Mouse (Mus musculus) thymus, adult 2 months (tissue): ENCODE data around the gene Tap1. TPM values are rescaled to one million over a fixed set of nuclear protein-coding genes. Genes with fewer than 3 reads are reported as not detected.
A peak's percentile ranks its signal among the peaks of the same experiment; 100 is the strongest.

ENCODE experiments used
- DNase-seq: peaks from one replicate; pipeline ENCODE4 v3.0.0; 2021
- H3K27ac ChIP-seq: fragments of 200-500 bp; 2 replicates; pipeline ENCODE4 v1.5.1; 2012; ENCODE audit warnings: low read length, control low read depth; ENCODE audit not compliant: control insufficient read depth, insufficient read depth
- H3K27me3 ChIP-seq: fragments of 200-500 bp; 2 replicates; pipeline ENCODE4 v1.6.1; 2012; ENCODE audit warnings: mild to moderate bottlenecking, low read length, moderate library complexity, mixed read lengths; ENCODE audit not compliant: control insufficient read depth, insufficient read depth
- H3K36me3 ChIP-seq: fragments of 200-500 bp; 2 replicates; pipeline ENCODE4 v1.6.1; 2012; ENCODE audit warnings: mild to moderate bottlenecking, low read length, moderate library complexity; ENCODE audit not compliant: control insufficient read depth, insufficient read depth
- H3K4me1 ChIP-seq: fragments of 200-500 bp; replicated peaks from 2 replicates; pipeline ENCODE4 v1.6.1; 2012; ENCODE audit warnings: low read length; ENCODE audit not compliant: control insufficient read depth, insufficient read depth
- H3K4me3 ChIP-seq: fragments of 200-500 bp; 2 replicates; pipeline ENCODE4 v1.5.1; 2012; ENCODE audit warnings: mild to moderate bottlenecking, low read length, control low read depth, moderate library complexity; ENCODE audit not compliant: control insufficient read depth, insufficient read depth
- CTCF ChIP-seq: fragments of 200-500 bp; IDR thresholded peaks from 2 replicates; pipeline ENCODE4 v1.5.1; 2012; ENCODE audit warnings: mild to moderate bottlenecking, control low read depth, low read length, moderate library complexity, borderline replicate concordance; ENCODE audit not compliant: control insufficient read depth, poor library complexity, insufficient read depth; ENCODE audit errors: extremely low read depth
- POLR2A ChIP-seq: fragments of 200-500 bp; IDR thresholded peaks from 2 replicates; pipeline ENCODE4 v1.6.1; 2012; ENCODE audit warnings: mild to moderate bottlenecking, low read length, control low read depth, moderate library complexity; ENCODE audit not compliant: control insufficient read depth, poor library complexity, insufficient read depth; ENCODE audit errors: extremely low read depth
- WGBS: fragments of 180-500 bp; shearing (Covaris S2); methylation state at CpG from one replicate; pipeline ENCODE4 v1.1.7; 2018; 5-methylcytosine and 5-hydroxymethylcytosine counted together
- polyA plus RNA-seq: library from polyadenylated mRNA; depleted of rRNA; stranded (reverse); fragments of >200 nt; gene quantifications from 2 replicates; pipeline ENCODE4 v1.2.3, GENCODE M21; 2012

Tap1 gene
- polyA plus RNA-seq, 1 experiment: 197 TPM

DNA sequence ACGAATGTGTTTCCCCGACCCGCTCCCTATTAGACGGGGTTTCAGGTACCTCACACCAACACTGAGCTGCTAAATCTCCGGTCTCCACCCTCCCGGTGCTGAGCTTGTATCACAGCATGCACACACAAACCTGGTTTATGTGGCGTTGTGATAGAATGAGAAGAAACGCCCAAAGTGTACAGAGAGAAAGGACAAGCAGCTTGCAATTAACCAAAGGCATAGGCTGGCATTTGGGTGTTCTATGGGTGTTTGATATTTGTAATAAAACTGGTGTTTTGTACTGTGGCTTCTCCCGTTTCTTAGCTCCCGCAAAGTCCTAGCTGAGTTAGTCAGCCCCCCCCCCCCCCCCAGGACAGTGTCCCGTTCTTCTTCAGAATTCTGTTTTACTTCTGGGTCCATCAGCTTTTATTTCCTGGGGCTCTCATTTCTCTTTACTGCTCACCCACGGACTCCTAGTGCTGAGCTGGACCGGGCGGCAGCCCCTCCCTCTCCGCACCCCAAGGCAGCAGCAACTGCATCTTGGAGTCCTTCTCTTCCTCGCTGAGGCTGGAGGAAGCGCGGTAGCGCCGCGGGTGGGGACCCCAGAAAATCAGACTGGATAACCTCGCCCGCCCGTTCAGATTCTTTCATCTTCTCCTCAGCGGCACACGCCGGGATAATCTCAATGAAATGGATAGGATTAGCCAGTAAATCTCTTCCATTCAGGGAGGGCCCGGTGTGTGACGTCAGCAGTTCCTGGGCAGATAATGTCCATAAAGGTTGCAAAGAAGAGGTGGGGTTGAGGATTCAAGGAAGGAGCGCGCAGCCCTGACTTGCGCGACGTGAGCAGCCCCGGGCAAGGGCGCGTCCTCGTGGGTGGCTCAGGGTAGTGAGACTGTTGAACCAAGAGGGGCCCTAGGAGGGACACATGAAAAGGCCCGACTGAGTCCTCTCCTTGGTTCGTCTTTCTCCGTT, 9.9 kb downstream of the Tap1 start, which contains the start of gene Psmb8:
Gene Psmb8 (plus strand): TSS at position 781 of the 954 bp plus-strand sequence.
- Histone ChIP-seq H3K36me3 (peaks cover 18% of the 10 kb centered on the region), H3K27me3 (no peaks in the 10 kb centered on the region), H3K4me3 (peak within 1 kb of the TSS; percentile 95), H3K4me1 (peaks cover 30% of the 10 kb centered on the region), H3K27ac (peak within 1 kb of the TSS; percentile 99)
- peak; percentile 85 for DNase-seq
- TF ChIP-seq CTCF: no peak
- TF ChIP-seq POLR2A: peak; percentile 75
- 5% methylated on average over 41 of the region's 41 CpGs for WGBS

DNA sequence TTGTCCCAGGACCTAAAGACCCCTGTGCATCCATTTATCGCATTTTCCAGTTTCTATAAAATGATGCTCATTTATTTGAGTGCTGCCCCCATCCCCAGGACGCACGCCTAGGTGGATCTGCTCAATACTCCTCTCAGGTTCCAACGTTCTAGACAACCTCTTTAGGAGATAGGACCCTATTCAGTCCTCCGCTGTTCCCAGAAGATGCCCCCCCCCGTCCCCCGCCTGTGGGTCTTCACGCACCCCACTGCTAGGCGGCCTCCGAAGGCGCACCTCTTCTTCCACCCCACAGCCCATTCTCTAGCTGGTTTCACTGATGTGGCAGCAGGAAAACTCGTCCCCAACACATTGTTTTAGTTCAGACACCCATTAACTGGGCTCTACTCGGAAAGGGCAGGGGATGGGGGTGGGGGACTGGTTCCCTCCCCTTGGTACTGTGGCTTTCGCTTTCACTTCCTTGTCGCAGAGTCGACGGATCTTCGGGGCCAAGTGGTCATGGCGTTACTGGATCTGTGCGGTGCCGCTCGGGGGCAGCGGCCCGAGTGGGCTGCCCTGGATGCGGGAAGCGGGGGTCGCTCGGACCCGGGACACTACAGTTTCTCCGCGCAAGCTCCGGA, 10.7 kb downstream of the Tap1 start:
- Histone ChIP-seq H3K27me3 (no peaks in the 10 kb centered on the region), H3K27ac (peak overlapping the region; percentile 99), H3K36me3 (peaks cover 12% of the 10 kb centered on the region), H3K4me1 (peaks cover 35% of the 10 kb centered on the region), H3K4me3 (peak overlapping the region; percentile 95)
- DNase-seq: peak; percentile 79
- 0% methylated on average over 32 of the region's 32 CpGs for WGBS
- peak; percentile 75; the same call in 1 of the 2 replicates for TF ChIP-seq POLR2A
- TF ChIP-seq CTCF: peak; percentile 37; the same call in 1 of the 2 replicates

DNA sequence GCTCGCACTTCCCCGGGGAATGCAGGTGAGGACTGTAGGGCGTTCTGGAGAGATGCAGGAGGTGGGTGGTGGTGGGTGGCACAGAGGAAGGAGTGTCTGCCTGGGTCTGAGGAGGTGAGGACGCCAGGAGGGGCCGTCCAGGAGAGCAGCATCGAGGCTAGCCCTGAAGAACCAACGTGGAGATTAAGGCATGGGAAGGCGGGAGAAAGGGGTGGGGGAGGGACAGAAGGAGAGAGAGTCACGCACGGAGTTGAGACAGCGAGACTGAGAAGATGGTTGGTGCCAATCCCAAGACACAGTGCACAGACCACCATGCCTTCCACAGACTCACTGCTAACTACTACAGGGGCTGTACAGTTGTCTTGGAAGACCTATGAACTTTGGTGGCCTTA, 11.2 kb downstream of the Tap1 start:
- H3K4me1 ChIP-seq: peaks cover 39% of the 10 kb centered on the region
- peak overlapping the region; percentile 95 for H3K4me3 ChIP-seq
- peaks cover 12% of the 10 kb centered on the region for H3K36me3 ChIP-seq
- DNase-seq: no peak
- peak overlapping the region; percentile 99 for H3K27ac ChIP-seq
- TF ChIP-seq POLR2A (no peak; the same call in 1 of the 2 replicates), CTCF (no peak)
- under 1% methylated on average over 11 of the region's 11 CpGs for WGBS
- H3K27me3 ChIP-seq: no peaks in the 10 kb centered on the region

DNA sequence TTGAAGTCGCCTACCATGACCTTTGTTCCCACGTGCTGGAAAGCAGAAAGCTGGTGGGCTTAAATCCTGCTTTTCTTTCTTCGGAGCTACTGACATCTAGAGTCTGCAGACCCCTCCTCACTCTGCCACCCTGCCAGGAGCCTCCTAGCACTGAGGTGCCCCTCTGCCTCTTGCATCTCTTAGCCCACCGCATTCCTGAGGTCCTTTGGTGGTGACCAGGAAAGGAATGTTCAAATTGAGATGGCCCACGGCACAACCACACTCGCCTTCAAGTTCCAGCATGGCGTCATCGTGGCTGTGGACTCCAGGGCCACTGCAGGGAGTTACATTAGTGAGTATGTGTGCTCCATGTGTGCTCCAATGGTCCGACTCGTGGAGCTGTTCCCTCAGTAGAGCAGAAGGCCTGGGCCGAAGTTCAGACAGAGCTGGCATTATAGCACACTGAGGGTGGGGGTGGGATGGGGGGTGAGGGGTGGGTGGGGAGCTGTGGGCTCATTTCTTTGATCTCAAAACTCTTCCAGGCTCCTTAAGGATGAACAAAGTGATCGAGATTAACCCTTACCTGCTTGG, 11.8 kb downstream of the Tap1 start:
- no peak for DNase-seq
- Histone ChIP-seq H3K4me3 (peak overlapping the region; percentile 95), H3K36me3 (peaks cover 7% of the 10 kb centered on the region; the same call in 1 of the 2 replicates), H3K27me3 (no peaks in the 10 kb centered on the region), H3K4me1 (peaks cover 43% of the 10 kb centered on the region), H3K27ac (peak overlapping the region; percentile 99)
- no peak for TF ChIP-seq CTCF
- no peak for TF ChIP-seq POLR2A
- 20% methylated on average over 12 of the region's 12 CpGs for WGBS

DNA sequence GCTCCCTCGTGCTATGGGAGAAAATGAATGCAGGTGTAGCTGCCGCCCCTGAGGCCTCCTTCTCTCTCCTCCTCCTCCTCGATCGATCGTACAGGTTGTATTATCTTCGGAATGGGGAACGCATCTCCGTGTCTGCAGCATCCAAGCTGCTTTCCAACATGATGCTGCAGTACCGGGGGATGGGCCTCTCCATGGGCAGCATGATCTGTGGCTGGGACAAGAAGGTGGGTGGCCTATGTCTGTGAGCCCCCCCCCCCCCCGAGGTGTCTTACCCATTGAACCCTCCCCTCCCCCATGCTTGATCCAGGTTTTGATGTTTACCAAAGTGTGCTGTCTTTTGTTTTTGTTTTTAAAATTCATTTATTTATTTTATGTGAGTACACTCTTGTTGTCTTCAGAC, 12.7 kb downstream of the Tap1 start:
- TF ChIP-seq CTCF: no peak
- TF ChIP-seq POLR2A: no peak
- H3K27ac ChIP-seq: 0 out of 2 replicates have a peak overlapping the region, but pooled peaks have one; percentile 6
- 84% methylated on average over 10 of the region's 10 CpGs for WGBS

More for the DNA sequence above, 12.7 kb downstream of the Tap1 start:
- Histone ChIP-seq H3K27me3 (no peaks in the 10 kb centered on the region), H3K4me3 (peak overlapping the region; percentile 18), H3K4me1 (peaks cover 38% of the 10 kb centered on the region), H3K36me3 (peaks cover 3% of the 10 kb centered on the region; the same call in 1 of the 2 replicates)
- no peak for DNase-seq
